In the genomic region with DNA sequence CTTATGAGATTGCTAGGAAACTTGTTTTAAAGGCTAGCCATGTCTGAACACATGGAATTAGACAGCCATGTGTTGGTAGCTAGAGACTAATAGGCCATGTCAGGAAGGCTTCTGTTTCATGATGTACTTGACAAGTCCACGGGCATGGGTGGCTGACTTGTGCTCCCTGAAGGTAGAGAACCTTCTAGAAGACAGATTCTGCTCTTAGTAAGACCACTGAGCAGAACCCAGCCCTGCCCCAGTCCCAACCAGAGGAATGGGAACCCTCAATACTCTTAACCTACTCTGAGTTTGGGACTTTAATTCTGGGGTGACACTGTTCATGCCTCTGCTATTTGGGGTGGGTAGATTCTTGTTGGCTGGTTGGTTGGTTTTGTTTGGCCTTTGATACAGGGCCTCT, we compare ENCODE assay signal across 19 mouse cellular contexts. TPM values are rescaled to one million over a fixed set of nuclear protein-coding genes. Genes with fewer than 3 reads are reported as not detected.
"Had no signal": no experiment of that assay in that cellular context is flagged by ENCODE, and none has a peak within 500 bp of the region (broad histone marks: within the 10 kb centered on the region; RNA-seq: fewer than 3 reads in every experiment).

No protein-coding gene starts in this region.

- ATAC-seq: lung, postnatal 0 days; midbrain, embryonic 13.5 days; midbrain, embryonic 15.5 days had no signal

- H3K4me2 ChIP-seq: lung, embryonic 15.5 days; midbrain, embryonic 11.5 days; midbrain, embryonic 13.5 days; midbrain, embryonic 15.5 days; neural tube, embryonic 12.5 days; stomach, embryonic 15.5 days had no signal

- H3K4me3 ChIP-seq: lung, embryonic 15.5 days; megakaryocyte, embryonic 14.5 days; midbrain, embryonic 13.5 days; midbrain, embryonic 15.5 days; neural tube, embryonic 12.5 days; stomach, embryonic 15.5 days had no signal

- H3K27me3 ChIP-seq: lung, embryonic 15.5 days; megakaryocyte, embryonic 14.5 days; midbrain, embryonic 13.5 days; midbrain, embryonic 15.5 days; neural tube, embryonic 12.5 days; stomach, embryonic 15.5 days had no signal

- H3K36me3 ChIP-seq: lung, embryonic 15.5 days; midbrain, embryonic 13.5 days; midbrain, embryonic 15.5 days; neural tube, embryonic 12.5 days; stomach, embryonic 15.5 days had no signal

- H3K9ac ChIP-seq: lung, embryonic 15.5 days; midbrain, embryonic 13.5 days; midbrain, embryonic 15.5 days; neural tube, embryonic 12.5 days; stomach, embryonic 15.5 days had no signal

- DNase-seq: lung, adult 2 months; right cerebral cortex, postnatal 14 days had no signal

- H3K27ac ChIP-seq: lung, embryonic 15.5 days; macrophage; midbrain, embryonic 13.5 days; midbrain, embryonic 15.5 days; neural tube, embryonic 12.5 days; stomach, embryonic 15.5 days; stomach, postnatal 0 days had no signal

- H3K9me3 ChIP-seq: lung, embryonic 15.5 days; megakaryocyte, embryonic 14.5 days; midbrain, embryonic 13.5 days; midbrain, embryonic 15.5 days; neural tube, embryonic 12.5 days; stomach, embryonic 15.5 days had no signal

- H3K4me1 ChIP-seq: lung, embryonic 15.5 days; midbrain, embryonic 13.5 days; midbrain, embryonic 15.5 days; neural tube, embryonic 12.5 days had no signal

RNA-seq across cellular contexts. Expression of a gene that starts 24.5 kb away (rescaled TPM):
- total RNA-seq: megakaryocyte progenitor cell, adult 5-6 weeks; midbrain, postnatal 0 days; monocyte, adult 5-6 weeks; neutrophil, adult 5-6 weeks had no signal
- polyA plus RNA-seq: lung, adult 2 months; lung, embryonic 15.5 days; lung, postnatal 0 days; macrophage; midbrain, embryonic 11.5 days; midbrain, embryonic 13.5 days; midbrain, embryonic 15.5 days; midbrain, postnatal 0 days; neural tube, embryonic 12.5 days; neural tube, embryonic 14.5 days; spleen, adult 2 months; stomach, embryonic 15.5 days; stomach, postnatal 0 days; thymus, adult 2 months had no signal
